Mouse (Mus musculus) midbrain, embryonic 16.5 days (tissue): ENCODE results near the gene Ubr4. TPM values are rescaled to one million over a fixed set of nuclear protein-coding genes. Genes with fewer than 3 reads are reported as not detected.

Experiments used
- ATAC-seq: fragments of 200-750 bp; cut with Nextera tagmentation; 2 replicates; pipeline ENCODE4 v1.8.0; 2017; ENCODE audit warnings: moderate TSS enrichment
- H3K27ac ChIP-seq: fragments of 300-500 bp; sonication (generic); 2 replicates; pipeline ENCODE4 v1.5.1; 2014; ENCODE audit warnings: mild to moderate bottlenecking, low read length, mixed read lengths
- H3K27me3 ChIP-seq: fragments of 300-500 bp; sonication (generic); 2 replicates; pipeline ENCODE4 v1.6.1; 2014; ENCODE audit warnings: low read depth, low read length, mixed read lengths; ENCODE audit not compliant: control insufficient read depth, insufficient read depth
- H3K36me3 ChIP-seq: fragments of 300-500 bp; sonication (generic); 2 replicates; pipeline ENCODE4 v1.6.1; 2014; ENCODE audit warnings: mild to moderate bottlenecking, low read length, moderate library complexity, mixed read lengths; ENCODE audit not compliant: control insufficient read depth, insufficient read depth
- H3K4me1 ChIP-seq: fragments of 300-500 bp; sonication (generic); 2 replicates; pipeline ENCODE4 v1.6.1; 2014; ENCODE audit warnings: mild to moderate bottlenecking, low read length, mixed read lengths; ENCODE audit not compliant: control insufficient read depth, insufficient read depth
- H3K4me2 ChIP-seq: fragments of 300-500 bp; sonication (generic); 2 replicates; pipeline ENCODE4 v1.6.1; 2014; ENCODE audit warnings: mild to moderate bottlenecking, low read length, mixed read lengths
- H3K4me3 ChIP-seq: fragments of 300-500 bp; sonication (generic); 2 replicates; pipeline ENCODE4 v1.5.1; 2014; ENCODE audit warnings: low read depth, mild to moderate bottlenecking, low read length, moderate library complexity, mixed read lengths
- H3K9ac ChIP-seq: fragments of 300-500 bp; sonication (generic); 2 replicates; pipeline ENCODE4 v1.6.1; 2014; ENCODE audit warnings: low read depth, low read length, mixed read lengths
- H3K9me3 ChIP-seq: fragments of 300-500 bp; sonication (generic); replicated peaks from 2 replicates; pipeline ENCODE4 v1.6.1; 2014; ENCODE audit warnings: mild to moderate bottlenecking, low read length, mixed read lengths; ENCODE audit not compliant: control insufficient read depth, poor library complexity, severe bottlenecking
- WGBS: fragments of 180-500 bp; shearing (Covaris S2); extraction: QIAGEN DNeasy Blood & Tissue Kit; methylation state at CpG from one replicate; pipeline ENCODE4 v1.1.7; 2014; 5-methylcytosine and 5-hydroxymethylcytosine counted together
- polyA plus RNA-seq: library from polyadenylated mRNA; unstranded; fragments of >200 nt; fragmentation: Nextera tagmentation; extraction: Ambion mirVana; gene quantifications from 2 replicates; pipeline ENCODE4 v1.2.1, GENCODE M21; 2015

Gene Ubr4
- polyA plus RNA-seq, 1 experiment from 2014 or later = 78.6 TPM

DNA sequence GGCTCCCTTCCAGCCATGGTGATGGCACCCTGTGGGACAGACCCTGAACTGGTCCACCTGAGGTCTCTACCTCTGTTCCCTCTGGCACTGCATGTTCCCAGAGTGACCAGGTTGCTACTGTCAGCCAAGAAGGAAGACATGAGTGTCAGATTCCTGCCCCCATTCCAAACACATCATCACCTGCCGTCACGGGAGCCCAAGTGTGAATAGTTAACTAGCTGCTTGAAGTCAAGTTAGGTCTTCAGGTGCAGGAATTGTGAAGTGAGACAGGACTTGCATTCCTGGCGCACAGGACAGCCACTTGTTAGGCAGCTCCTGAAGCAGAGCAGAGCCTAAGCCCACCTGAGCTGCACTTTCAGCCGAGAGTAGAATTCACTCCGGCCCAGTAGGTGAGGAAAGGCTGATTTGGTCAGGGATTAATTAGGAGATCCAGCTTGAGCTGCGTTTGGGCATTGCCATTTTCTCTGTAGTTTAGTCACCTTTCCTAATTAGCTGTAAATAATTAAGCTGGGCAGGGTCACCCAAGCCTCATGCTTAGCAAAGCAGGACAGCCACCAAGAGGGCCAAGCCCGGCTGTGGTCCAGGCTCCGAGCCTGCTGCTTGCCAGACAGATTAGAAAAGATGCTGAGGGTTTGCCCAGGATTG is 131.2 kb downstream of the Ubr4 start:
- Histone ChIP-seq H3K36me3 (peaks cover 58% of the 10 kb centered on the region), H3K27ac (no peak overlapping the region), H3K9me3 (no peaks in the 10 kb centered on the region), H3K4me1 (no peaks in the 10 kb centered on the region), H3K9ac (no peak overlapping the region), H3K4me3 (no peak overlapping the region), H3K4me2 (no peak overlapping the region), H3K27me3 (no peaks in the 10 kb centered on the region)
- 91% methylated on average over 8 of the region's 8 CpGs for WGBS
- no peak for ATAC-seq

DNA sequence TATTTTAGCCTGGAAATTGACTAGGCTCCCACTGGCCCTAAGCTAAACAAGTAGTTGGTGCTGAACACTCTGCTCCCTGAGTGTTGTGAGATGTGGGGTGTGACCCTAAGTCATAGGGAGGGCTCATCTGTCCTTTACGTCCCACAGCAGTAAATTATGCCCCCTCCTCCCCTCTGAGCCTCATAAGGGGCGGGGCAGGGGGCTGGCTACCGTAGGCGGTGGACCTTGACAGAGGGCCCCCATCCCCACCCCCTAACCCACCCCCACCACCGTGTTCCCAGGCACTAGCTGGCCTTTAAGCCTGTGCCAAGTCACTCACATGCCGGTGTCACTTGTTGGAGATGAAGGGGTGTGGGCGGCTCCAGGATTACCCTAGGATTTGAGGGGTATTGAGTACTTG is 132.1 kb downstream of the Ubr4 start:
- Histone ChIP-seq H3K27me3 (no peaks in the 10 kb centered on the region), H3K27ac (no peak overlapping the region), H3K4me3 (no peak overlapping the region), H3K9ac (no peak overlapping the region), H3K4me2 (no peak overlapping the region), H3K9me3 (no peaks in the 10 kb centered on the region), H3K4me1 (no peaks in the 10 kb centered on the region), H3K36me3 (peaks cover 53% of the 10 kb centered on the region)
- no peak for ATAC-seq
- 75% methylated on average over 7 of the region's 7 CpGs for WGBS

DNA sequence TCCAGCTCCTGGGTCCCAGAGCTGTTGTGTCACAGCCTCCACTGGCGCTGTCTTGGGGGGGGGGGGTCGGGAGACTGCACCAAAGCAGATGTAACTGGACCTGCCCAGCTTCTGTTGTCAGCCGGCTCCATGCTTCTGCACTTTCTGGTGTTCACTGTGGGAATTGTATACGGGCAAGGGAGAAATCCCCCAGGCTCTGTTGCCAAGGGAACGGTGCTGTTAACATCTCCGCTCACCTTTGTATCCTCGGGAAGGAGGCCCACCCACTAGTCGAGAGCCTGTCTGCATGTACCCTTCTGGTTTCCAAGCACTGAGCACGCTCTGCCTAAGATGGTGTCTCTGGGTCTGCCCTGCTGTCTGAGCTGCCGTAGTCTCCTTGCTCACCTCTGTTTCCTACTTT is 134.7 kb downstream of the Ubr4 start:
- ATAC-seq = 0 out of 2 replicates have a peak, but pooled peaks have one; percentile 40
- H3K36me3 ChIP-seq = peaks cover 40% of the 10 kb centered on the region
- H3K4me3 ChIP-seq = no peak overlapping the region
- H3K4me1 ChIP-seq = no peaks in the 10 kb centered on the region
- 27% methylated on average over 10 of the region's 10 CpGs for WGBS
- no peaks in the 10 kb centered on the region for H3K9me3 ChIP-seq
- no peak overlapping the region for H3K4me2 ChIP-seq
- no peak overlapping the region for H3K9ac ChIP-seq
- H3K27me3 ChIP-seq = no peaks in the 10 kb centered on the region
- no peak overlapping the region; the same call in 1 of the 2 replicates for H3K27ac ChIP-seq

- Histone ChIP-seq H3K4me2 (no peak overlapping the region), H3K27me3 (no peaks in the 10 kb centered on the region), H3K27ac (no peak overlapping the region), H3K9me3 (no peaks in the 10 kb centered on the region), H3K4me1 (no peaks in the 10 kb centered on the region), H3K9ac (no peak overlapping the region), H3K36me3 (peaks cover 31% of the 10 kb centered on the region), H3K4me3 (no peak overlapping the region)
- no peak for ATAC-seq
- WGBS = 94% methylated on average over 5 of the region's 5 CpGs
Observed at GRCm38 (mm10) chr4:139488325-139488724, 135.9 kb downstream of the Ubr4 start.

GRCm38 (mm10) chr4:139489946-139490345 is 137.5 kb downstream of the Ubr4 start:
- peaks cover 25% of the 10 kb centered on the region for H3K36me3 ChIP-seq
- H3K4me2 ChIP-seq = no peak overlapping the region
- 79% methylated on average over 1 of the region's 1 CpGs for WGBS
- H3K4me1 ChIP-seq = no peaks in the 10 kb centered on the region
- H3K9ac ChIP-seq = no peak overlapping the region
- no peak overlapping the region for H3K4me3 ChIP-seq
- H3K27me3 ChIP-seq = no peaks in the 10 kb centered on the region
- H3K9me3 ChIP-seq = no peaks in the 10 kb centered on the region
- no peak overlapping the region for H3K27ac ChIP-seq
- ATAC-seq = no peak

DNA sequence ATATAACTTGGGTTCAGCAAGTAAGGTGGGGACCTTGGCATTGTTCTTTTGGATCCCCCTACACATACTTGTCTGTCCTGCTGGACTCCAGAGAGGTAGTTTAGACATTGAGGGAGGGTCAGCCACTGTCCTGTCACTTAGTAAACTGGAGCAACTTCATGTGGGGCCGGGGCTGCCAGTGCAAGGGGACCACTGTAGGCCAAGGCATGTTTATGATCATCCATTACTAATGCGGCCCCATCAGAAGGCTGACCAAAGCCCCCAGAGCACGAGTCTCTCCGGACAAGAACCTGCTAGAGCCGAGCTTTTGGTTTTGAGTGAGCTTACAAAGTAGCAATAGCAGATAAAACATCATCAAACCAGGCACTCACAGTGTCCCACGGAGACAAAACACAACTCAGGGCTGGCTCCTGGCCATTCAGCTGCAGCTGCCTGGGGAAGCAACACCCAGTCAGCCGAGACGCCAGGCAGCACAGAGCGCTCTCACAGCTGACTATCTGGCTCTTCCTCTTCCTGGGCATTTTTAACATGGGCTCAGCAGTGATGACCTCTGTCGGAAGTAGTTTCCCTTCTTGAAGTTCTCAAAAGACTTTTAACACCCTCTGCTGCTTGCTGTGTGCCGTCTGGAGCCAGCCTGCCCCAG is 138.1 kb downstream of the Ubr4 start:
- Histone ChIP-seq H3K9me3 (no peaks in the 10 kb centered on the region), H3K4me2 (no peak overlapping the region), H3K4me3 (no peak overlapping the region), H3K36me3 (peaks cover 20% of the 10 kb centered on the region), H3K4me1 (no peaks in the 10 kb centered on the region), H3K27ac (0 out of 2 replicates have a peak overlapping the region, but pooled peaks have one; percentile 44), H3K27me3 (no peaks in the 10 kb centered on the region), H3K9ac (no peak overlapping the region)
- no peak for ATAC-seq
- 85% methylated on average over 11 of the region's 11 CpGs for WGBS

DNA sequence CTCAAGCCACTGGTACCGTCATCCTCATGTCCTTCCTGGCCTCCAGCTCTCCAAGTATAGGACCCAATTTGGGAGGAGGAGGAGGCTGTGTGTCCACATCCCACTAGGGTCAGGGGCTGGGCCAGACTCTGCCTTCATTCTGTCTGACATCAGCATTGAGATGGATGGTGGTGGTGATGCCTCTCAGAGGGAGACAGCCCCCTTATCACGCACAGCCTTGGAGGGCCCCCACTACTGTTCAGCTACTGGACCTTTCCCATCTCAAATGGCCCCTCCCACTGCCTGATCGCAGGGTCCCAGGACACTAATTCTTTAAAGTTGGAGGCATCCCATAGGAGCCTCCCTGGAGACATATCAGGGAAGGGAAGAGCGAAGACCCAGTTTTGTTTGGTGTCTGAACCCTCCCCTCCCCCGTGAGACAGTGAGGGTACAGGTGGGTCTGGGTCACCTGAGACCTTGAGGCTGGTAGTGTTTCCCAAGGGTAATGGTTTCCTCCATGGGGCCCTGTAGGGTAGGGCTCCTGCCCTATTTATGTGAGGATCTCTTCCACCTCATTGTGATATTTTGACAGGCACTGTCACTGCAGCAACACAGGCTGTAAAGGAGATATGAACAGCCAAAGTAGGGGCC is 139.2 kb downstream of the Ubr4 start:
- WGBS = 94% methylated on average over 5 of the region's 5 CpGs

GRCm38 (mm10) chr4:139492258-139492833 is 139.9 kb downstream of the Ubr4 start:
- Histone ChIP-seq H3K4me1 (no peaks in the 10 kb centered on the region), H3K27me3 (no peaks in the 10 kb centered on the region), H3K36me3 (peaks cover 13% of the 10 kb centered on the region), H3K9ac (no peak overlapping the region), H3K4me2 (no peak overlapping the region), H3K4me3 (no peak overlapping the region), H3K27ac (no peak overlapping the region), H3K9me3 (no peaks in the 10 kb centered on the region)
- WGBS = 34% methylated on average over 3 of the region's 3 CpGs
- ATAC-seq = peak; percentile 25; the same call in 1 of the 2 replicates

More for the DNA sequence above, 139.2 kb downstream of the Ubr4 start:
- H3K27ac ChIP-seq = no peak overlapping the region
- H3K36me3 ChIP-seq = peaks cover 14% of the 10 kb centered on the region
- no peak overlapping the region for H3K9ac ChIP-seq
- H3K4me2 ChIP-seq = no peak overlapping the region
- H3K27me3 ChIP-seq = no peaks in the 10 kb centered on the region
- H3K4me3 ChIP-seq = no peak overlapping the region
- H3K9me3 ChIP-seq = no peaks in the 10 kb centered on the region
- ATAC-seq = no peak
- H3K4me1 ChIP-seq = no peaks in the 10 kb centered on the region
